Mouse (Mus musculus) lung, postnatal 4 days (tissue): ENCODE measurements around the gene Pgam5.

Source experiments
- DNase-seq, 2 experiments: peaks; one replicate each; pipeline ENCODE4 v3.0.0; 2021

Gene Pgam5

DNA sequence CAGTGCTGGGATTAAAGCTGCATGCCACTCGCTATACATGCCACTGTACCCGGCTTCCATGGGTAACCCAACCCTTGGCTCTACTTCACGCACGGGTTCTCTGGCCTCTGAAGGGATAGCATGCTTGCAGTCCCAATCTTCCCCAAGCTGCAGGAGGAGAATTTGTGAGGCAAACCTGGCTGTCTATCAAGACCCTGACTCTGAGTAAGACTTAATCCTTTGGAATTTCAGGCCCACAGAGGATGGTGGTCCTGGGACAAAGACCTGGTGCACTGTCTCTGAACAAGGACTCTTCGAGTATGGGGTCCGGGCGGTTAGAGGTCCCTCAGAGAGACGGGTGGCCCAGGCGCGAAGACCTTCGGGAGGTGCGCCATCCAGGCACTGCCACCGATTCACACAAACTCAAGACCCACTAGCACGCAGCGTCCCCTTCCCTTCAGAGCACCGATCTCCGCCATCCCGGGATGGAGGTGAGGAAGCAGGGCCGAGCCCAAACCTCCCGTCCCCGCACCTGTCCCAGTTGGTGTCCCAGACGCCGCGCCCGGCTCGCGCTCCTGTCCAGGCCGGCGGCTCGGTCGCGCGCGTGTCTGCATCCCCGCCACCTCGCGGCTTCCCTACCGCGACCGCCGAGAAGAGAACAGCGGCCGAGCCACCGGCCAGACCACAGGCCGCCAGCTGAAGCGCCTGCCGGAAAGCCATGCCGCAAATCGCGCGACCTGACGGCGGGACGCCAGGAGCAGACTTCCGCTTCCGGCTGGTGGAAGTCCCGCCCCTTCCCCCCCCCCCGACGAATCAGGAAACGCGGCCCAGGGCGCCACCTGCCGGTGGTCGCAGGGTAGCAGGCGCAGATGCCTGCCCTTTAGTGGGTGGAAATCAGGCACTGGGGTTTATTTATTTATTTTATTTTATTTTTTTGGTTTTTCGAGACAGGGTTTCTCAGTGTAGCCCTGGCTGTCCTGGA is at the start of gene Pgam5:
Gene Pgam5, minus strand, starts transcription at position 773 of the 961 bp plus-strand sequence.
- DNase-seq = peak; percentile 92 to 93

DNA sequence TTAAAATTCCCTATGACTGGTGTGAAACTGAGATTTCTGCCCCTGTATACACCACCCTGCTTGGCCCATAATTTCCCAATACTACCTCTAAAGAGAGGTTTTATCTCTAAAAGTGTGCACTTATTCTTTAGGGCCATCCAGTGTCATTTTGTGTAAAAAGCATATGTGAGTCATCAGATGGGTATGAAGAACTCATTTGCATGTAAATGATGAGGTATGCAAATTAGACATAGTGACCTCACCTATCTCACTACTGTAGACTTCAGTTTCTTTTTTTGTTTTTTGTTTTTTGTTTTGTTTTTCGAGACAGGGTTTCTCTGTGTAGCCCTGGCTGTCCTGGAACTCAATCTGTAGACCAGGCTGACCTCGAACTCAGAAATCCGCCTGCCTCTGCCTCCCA is 43.4 kb upstream of the Pgam5 start:
- DNase-seq = no peak

DNA sequence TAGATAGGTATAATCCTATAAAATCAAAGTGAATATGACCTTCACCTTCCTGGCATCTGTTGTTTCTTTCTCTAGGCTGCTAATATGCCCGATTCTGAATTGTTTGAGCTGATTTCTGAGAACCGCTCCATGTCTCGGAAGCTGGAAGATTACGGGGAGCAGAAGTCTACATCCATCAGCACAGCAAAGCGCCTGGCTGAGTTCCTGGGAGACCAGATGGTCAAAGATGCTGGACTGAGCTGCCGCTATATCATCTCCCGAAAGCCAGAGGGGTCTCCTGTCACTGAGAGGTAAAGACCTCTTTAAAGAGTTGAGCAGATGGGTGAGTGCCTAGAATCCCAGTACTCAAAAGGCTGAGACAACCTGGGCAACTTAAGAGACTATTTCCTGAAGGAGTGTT is 39.1 kb upstream of the Pgam5 start:
- no peak for DNase-seq

DNA sequence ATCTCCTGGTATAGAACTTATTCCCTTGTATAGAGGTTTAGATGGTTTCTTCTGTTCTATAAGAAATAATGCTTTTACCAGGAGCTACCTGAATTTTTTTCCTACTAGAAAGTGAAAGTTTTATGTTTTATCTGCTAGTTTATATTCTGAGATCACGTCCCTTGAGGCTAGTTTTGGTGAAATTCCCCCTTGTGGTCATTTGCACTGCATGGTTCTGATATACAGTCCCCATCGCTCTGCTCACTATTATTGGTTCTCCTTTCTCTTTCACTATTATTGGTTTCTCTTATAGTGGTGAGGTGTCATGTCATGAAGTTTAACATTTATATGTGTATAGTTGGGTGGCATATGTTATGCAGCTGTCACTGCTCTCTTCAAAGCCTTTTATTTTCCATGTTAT is 30.9 kb upstream of the Pgam5 start:
- no peak for DNase-seq

DNA sequence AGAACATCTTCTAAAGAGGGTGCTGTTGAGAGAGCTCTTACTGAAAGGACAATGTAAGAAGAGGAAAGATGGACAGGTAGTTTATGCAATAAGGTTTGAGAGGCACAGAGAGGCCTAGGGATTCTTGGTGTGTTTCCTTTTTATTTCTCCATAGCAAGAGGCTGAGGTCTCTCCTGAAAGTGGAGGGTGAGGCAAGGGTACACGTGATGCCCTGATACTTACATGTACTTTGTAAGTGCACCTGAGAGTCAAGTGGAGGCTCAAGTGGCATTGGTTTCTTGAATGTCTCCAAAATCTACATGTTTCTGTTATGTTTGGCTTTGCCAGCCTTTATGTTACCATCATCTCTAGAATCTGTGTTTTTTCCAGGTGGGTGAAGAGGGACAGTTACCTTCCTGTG is 26.9 kb upstream of the Pgam5 start:
- DNase-seq = no peak

DNA sequence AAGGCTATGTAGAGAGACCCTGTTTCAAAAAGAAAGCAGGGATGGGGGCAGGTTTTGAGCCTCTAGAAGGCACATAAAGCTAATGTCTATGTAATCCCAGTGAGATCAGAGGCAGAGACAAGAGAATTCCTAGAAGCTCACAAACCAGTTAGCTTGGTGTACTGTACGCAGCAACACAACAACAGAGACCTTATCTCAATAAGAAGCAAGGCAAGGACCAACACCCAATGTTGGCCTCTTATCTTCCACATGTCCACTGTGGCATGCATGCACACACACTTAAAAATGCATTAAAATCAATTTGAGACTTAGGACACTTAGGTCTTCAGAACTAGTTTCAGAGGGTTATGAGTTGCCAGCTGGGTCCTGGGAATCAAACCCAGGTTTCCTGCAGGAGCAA is 21.9 kb upstream of the Pgam5 start:
- no peak for DNase-seq

DNA sequence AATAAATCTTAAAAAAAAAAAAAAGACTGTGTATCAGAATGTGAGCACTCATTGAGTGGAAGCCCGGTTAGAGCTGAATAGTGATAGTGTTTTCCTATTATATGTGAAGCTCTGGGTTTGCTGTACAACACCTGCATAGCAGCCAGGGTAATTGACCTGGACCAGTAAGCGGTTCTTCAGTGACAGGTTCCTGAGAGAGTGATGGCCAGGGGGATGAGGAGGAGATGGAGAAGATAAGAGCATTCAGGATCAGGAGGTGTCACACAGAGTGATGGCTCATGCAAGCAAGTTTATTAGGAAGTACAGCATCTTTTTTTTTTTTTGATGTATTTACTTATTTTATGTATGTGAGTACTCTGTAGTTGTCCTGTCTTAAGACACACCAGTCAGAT is 17.4 kb upstream of the Pgam5 start:
- DNase-seq = no peak

DNA sequence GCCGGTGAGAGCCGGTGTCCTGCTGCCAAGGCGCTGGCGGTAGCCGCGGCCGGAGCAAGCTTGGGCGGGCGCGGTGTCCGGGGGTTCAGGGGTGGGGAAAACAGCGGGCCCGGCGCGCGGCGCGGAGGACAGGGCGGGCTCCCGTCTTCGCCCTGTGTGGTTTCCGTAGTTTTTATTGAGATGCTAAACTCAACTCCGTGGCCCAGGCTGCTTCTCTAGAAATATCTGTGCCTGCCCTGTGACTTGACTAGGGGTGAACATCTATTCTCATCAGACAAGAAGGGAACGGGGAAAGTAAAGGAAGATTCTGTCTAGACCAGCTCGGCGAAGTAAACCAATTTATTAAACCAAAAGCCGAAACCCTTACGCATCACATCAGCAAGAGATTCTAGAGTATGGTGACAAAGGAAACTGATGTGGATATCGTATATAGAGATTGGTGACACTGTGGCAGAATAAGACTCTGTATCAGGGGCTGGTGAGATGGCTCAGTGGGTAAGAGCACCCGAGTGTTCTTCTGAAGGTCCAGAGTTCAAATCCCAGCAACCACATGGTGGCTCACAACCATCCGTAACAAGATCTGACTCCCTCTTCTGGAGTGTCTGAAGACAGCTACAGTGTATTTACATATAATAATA is 16.9 kb upstream of the Pgam5 start:
- no peak for DNase-seq

DNA sequence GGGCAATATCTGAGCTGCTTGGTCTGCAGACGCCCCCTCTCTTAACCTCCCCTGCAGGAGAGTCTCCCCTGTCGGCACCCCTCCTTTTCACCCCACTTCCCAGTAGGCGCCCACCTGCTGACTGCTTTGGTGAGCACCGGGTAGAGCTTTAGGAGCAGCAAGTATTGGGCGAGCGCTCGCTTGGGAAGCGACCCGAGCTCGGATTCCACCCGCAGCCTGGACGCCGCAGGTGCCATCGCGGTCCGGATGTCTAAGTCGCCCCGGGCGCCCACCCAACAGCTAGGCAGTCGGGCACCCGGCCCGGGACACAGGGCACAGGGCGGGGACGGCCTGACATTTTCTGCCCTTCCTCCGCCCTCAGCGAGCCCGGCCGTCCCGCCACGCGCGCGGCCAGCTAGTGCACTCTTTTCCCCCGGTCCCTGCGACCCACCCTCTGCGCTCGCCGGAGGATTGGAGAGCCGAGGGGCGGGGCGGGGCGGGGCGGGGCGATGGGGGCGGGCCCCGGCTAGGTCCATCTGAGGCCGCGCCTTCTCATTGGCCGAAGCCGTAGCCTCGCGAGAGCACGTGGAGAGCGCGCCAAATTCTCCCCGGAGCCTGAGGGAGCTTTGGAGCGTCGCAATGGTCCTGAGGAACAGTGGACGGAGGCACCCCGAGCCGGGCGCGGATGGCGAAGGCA is 16.2 kb upstream of the Pgam5 start, which contains the start of the genes Pxmp2 and Pole:
Gene Pxmp2, minus strand, starts transcription at position 417 of the 676 bp plus-strand sequence.
Gene Pole, plus strand, starts transcription at position 537 of the 676 bp plus-strand sequence.
- peak; percentile 93 for DNase-seq

DNA sequence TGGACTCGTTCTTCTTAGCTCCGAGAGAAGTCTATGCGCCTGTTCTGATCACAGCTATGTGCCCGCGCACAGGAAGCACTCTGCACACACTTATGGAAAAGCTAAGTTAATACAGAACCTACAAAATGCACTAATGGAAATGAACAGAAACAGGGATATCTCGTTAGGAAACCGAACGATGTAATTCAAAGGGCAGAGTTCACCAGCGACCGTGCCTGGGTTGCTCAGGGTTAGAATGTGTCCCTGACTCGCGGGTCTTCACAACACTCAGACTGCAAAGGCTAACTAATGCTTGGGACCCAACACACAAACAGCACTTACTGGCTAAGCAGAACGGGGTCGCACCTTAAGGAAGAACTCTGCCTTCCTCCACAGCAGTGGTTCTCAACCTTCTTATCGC is 15.4 kb upstream of the Pgam5 start:
- DNase-seq = no peak

DNA sequence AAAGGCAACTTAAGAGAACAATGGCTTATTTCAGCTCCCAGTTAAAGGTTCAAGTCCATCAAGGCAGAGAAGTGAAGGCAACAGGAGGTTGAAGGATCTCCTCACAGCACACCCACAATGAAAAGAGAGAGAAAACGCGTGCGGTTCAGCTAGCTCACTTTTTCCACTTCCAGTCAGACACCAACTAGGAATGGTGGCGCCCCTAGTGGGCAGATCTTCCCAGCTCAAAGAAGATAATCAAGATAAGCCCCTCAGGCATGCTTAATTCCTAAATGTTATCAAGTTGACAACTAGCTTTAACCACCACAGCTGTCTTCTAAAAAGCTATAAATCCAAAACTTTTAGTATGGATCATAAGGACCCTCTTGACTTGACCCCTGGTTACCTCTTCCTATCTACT is 14.8 kb upstream of the Pgam5 start:
- DNase-seq = peak; percentile 50 to 78

DNA sequence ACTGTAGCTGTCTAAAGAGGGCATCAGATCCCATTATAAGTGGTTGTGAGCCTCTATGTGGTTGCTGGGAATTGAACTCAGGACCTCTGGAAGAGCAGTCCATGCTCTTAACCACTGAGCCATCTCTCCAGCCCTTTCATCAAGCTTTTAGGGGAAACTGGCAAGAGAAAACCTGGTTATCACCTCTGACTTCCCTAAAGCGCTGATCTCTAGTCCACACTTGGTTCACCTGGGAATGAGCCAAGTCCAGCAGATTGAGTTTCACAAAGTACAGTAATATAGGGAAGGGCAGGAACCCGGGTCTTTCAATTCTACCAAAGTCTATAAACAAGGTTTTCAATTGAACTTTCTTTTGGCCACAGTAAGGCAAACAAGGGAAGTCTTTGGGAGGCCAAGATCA is 12.3 kb upstream of the Pgam5 start:
- DNase-seq = no peak

DNA sequence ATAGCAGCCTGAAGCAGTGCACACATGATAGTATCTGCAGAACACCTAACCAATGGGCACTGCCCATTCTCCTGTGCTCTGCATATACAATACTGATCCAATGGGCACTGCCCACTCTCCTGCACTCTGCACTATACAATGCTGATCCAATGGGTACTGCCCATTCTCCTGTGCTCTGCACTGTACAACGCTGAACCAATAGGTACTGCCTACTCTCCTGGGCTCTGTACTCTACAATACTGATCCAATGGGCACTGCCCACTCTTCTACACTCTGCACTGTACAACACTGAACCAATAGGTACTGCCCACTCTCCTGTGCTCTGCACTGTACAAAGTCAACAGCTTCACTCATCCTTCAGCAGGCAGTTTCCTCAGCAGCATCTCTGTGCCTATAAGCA is 7.2 kb upstream of the Pgam5 start:
- no peak for DNase-seq

DNA sequence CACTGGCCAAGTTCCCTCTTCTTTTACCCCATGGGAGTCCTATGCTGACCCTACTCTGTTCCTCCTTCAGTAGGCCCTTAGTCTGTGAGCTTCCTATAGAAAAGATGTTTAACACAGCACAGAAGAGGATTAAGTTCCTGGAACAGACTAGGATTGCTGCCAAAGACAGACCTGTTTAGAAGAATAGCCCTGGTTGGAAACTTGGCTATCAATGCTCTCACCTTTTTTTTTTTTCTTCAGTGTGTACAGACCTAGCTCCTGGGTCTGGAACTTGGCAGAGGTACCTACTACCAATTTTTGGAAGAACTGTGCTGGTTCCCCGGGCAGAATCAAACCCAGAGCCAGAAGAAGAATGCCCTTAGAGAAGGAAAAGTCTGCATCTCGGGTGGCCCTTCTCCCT is 6.7 kb upstream of the Pgam5 start:
- DNase-seq = no peak

DNA sequence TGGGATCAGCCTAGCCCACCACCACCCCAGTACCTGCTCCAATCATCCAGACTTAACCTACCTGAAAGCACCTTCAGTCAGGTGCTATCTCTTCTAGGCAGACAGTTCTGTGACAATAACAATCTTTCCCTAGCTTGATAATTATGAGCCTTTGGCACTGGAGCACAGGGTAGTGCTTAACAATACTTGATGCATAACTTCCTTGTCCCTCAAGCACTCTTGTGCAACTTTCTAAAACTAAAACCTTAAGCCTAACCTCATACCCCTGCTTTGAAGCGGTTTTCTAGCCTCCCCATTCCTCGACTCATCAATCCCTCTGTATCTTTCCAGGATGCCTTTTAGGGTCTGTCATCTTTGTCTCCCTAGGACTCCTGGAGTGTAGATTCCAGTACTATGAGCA is 5.1 kb upstream of the Pgam5 start:
- DNase-seq = no peak

DNA sequence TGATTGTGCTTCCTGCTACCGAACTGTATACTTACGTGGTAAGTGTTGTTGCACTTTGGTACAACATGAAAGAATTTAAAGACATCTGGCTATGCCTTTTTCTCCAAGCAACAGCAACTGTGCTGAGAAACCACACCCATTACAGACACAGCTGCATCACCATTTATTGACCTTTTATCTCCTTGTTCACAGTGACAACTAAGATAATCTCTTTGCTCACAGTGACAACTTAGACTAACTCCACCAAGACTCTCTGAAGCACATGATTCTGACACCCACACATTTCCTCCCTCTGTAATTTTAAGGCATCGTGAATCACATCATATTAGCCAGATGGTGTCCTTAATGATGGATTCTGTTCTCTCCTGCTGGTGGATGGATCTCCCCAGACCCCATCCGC is 4.4 kb upstream of the Pgam5 start:
- DNase-seq = no peak

DNA sequence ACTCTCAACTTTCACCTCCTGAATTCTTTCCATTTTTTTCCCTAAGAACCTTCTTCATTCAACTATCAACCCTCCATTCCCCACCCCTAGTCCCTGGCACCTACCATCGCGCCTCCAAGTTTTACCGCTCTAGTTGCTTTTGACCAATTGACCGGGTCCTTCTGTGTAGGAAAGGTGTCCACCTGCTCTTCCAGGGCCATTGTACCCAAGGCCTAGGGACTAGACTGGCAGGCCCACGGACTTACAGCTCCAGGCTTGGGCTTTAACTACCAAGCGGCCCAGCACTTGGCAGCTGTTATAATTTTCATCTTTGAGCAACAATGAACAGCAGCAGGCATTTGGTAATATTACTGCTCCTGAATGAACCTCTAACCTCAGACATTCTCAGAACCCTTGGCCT is 529 bp upstream of the Pgam5 start:
- DNase-seq = no peak

DNA sequence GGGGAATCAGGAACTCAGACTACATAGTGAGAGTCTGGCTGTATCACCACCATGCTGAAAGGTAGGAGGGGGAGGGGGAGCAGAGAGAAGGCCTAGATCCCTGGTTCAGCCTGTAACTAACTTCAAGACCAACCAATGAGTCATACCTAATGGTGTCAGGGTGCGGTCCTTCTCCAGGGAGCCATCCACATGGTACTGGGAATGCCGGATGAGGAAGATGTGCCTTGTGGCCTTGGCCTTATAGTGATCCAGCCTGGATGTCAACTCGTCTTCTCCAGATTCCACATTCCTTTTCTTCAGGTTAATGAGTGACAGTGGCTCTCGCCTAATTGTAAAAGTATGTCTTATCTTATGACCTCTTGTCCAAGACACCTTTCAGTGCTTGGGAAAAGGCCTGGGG is 2.8 kb downstream of the Pgam5 start:
- DNase-seq = no peak

DNA sequence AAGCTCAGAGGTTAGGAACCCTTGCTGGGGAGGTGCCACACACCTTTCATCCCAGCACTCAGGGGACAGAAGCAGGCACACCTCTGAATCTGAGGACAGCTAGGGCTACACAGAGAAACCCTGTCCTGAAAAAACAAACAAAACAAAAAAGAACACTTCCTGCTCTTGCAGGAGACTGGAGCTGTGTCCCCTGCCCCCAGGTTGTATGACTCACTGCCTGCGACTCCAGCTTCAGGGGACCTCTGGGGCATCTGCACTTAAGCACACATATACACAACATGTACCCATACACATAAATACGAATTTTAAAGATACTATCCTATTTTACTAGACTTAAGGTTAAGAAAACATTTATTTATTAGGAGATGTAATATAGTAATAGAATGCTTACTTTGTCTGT is 25.6 kb downstream of the Pgam5 start:
- no peak for DNase-seq

DNA sequence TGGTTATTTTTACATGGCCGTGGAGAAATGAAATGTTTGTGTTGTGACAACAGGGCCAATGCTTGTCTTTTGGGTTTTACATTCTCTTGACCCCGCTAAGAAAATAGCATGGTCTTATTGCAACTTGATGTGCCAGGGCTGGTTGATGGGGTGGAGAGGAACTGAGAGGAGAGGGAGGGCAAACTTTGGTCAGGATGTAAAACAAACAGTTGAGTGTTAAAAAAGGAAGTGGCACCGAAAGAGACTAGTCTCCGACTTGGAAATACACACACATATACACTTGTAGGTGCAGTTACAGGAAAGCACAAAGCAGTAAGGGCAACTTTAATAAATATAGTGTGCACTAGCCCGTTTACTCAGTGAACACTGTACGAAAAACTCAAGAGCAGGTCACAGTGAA is 37.4 kb downstream of the Pgam5 start:
- no peak for DNase-seq

DNA sequence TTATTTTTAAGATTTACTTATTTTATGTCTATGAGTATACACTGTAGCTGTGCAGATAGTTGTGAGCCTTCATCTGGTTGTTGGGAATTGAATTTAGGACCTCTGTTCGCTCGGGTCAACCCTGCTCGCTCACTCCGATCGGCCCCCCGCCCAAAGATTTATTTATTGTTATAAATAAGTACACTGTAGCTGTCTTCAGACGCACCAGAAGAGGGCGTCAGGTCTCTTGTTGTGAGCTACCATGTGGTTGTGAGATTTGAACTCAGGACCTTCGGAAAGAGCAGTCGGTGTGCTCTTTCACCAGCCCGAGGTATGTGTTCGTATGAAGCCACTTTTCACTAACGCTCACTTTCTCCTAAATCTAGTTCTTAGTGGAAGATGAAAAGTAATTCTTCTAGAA is 38.1 kb downstream of the Pgam5 start:
- DNase-seq = peak in 1 of 2 experiments; percentile 11

DNA sequence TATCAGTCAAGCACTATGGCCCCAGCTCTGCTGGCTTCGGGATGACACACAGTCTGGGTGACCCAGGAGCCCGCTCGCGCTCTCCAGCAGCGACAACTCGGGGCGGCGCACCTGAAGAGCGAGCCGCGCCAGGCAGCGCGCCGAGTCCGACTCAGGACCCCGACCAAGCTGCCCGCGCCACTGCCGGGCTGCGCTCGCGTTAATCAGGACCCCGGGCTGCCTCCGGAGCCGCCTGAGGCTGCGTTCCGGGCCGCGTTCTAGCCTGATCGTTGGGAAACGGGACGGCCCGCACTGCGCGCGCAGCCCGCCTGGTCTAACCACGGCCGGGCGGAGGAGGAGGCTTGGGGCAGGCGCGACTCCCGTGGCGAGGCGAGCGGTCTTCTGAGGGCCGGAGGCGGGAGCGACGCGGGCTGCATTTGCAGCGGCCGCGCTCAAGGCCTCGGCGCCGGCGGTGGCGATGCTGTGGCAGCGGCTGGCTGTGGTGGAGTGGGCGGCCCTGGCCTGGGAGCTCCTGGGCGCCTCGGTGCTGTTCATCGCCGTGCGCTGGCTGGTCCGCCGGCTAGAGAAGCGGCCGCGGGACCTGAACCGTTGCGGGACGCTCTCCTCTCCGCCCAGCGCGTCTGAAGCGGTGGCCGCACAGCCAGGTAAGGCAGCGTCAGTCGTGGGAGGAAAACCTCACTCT is 38.8 kb downstream of the Pgam5 start, which contains the start of gene Ankle2:
Gene Ankle2, plus strand, starts transcription at position 225 of the 682 bp plus-strand sequence.
- DNase-seq = peak; percentile 95

DNA sequence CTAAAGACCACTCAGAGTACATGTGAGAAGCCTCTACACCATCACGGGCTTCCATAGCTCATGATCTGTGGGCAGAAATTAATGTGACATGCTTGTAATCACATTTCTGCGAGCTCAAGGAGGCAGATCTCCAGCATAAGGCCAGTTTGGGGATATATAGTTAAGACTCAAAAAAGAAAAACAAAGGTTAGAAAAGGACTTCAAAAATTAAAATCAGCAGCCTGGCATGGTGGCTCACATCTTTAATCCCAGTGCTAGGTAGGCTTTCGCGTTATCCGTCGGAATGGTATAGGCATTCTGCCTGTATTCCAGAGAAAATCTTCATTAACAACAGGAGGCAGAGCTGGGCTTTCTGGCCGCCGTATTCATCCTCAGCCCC is 39.3 kb downstream of the Pgam5 start:
- no peak for DNase-seq
